21 mouse cellular contexts compared by ENCODE assay signal in the genomic region with DNA sequence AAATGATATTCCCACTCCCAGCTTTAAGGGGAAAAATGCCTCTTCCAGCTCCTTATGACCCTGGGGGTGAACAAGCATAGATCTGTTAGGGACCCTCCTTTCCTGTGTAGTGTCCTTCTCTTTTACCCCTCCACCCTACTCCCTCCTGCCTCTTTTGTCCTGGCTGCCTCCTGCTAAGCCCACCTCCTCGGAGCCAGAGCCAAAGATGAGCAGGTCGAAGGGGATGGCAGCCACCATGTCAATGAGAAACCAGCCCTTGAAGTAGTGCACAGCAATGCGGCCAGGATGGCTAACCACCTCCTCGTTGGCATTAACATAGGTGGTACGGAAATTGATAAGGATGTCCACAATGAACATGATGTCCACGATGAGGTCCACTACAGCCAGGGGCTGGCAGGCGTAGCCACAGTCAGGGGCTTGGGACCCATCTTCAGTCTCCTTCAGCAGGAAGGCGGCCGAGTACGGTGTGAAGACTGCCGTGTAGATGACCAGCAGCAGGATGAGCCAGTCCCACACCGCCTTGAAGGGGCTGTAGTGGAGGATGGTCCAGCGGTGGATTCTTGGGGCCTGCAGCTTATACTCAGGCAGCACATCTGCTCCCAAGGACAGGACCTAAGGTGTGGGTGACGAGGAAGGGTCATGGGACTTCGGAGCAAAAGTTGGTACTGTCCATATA. TPM values are rescaled to one million over a fixed set of nuclear protein-coding genes. Genes with fewer than 3 reads are reported as not detected.
DNase-seq lines count a peak whose midpoint lies in the region; ATAC-seq and TF ChIP-seq lines count a peak whose summit lies in the region.
"Had no signal": no experiment of that assay in that cellular context is flagged by ENCODE, and none has a peak within 500 bp of the region (broad histone marks: within the 10 kb centered on the region; RNA-seq: fewer than 3 reads in every experiment).

No protein-coding gene starts in this region.

- no peak for TF ChIP-seq CTCF in lung, postnatal 0 days (IDR thresholded peaks at IDR 0.05)
- no peak for TF ChIP-seq CTCF in lung, adult 2 months (IDR thresholded peaks at IDR 0.05; ENCODE audit: insufficient read depth, low read length)

- no peak for TF ChIP-seq POLR2A in lung, adult 2 months (IDR thresholded peaks at IDR 0.05; ENCODE audit: borderline replicate concordance, extremely low read depth, low read depth, low read length)

- no peak for ATAC-seq in heart, embryonic 14.5 days (ENCODE audit: insufficient number of reproducible peaks, insufficient read depth, low FRiP score, low read depth)
- 0 out of 2 replicates have a peak, but pooled peaks have one; percentile 1 for ATAC-seq in lung, postnatal 0 days
- 0 out of 2 replicates have a peak, but pooled peaks have one; percentile 0 for ATAC-seq in granulocyte monocyte progenitor cell, adult 5-6 weeks (replicated peaks; ENCODE audit: poor library complexity, severe bottlenecking)
- ATAC-seq: activated CD4-positive, CD25-positive, alpha-beta regulatory T cell, adult 4 months; forebrain, embryonic 16.5 days; midbrain, embryonic 16.5 days had no signal

- no peaks in the 10 kb centered on the region for H3K9me3 ChIP-seq in heart, embryonic 14.5 days (ENCODE audit: control insufficient read depth, low read length)
- no peaks in the 10 kb centered on the region for H3K9me3 ChIP-seq in lung, postnatal 0 days (ENCODE audit: low read length)
- H3K9me3 ChIP-seq: limb, embryonic 10.5 days; limb, embryonic 15.5 days; liver, embryonic 13.5 days had no signal

- peaks cover 55 to 78% of the 10 kb centered on the region in 2 experiments for H3K4me1 ChIP-seq in heart, embryonic 14.5 days (ENCODE audit: control insufficient read depth in 2 of 2, insufficient read depth in 2 of 2, low read length in 2 of 2)
- peaks cover 18% of the 10 kb centered on the region for H3K4me1 ChIP-seq in lung, postnatal 0 days (ENCODE audit: insufficient read depth, low read depth, low read length)
- H3K4me1 ChIP-seq in lung, adult 2 months (ENCODE audit: control insufficient read depth, insufficient read depth, low read length): peaks cover 10% of the 10 kb centered on the region

- DNase-seq in heart, postnatal 14 days: no peak
- DNase-seq in lung, postnatal 0 days (ENCODE audit: low spot score): no peak
- no peak for DNase-seq in lung, adult 2 months
- peak; percentile 18 for DNase-seq in heart, postnatal 4 days
- DNase-seq: B cell, adult 2 months; cerebellum, adult 18-20 months; kidney, adult 11 months; layer of hippocampus, adult 9-11 months; liver, embryonic 13.5 days; thymus, adult 2 months; thymus, postnatal 36 days had no signal

- no peaks in the 10 kb centered on the region for H3K27me3 ChIP-seq in heart, embryonic 14.5 days (ENCODE audit: control insufficient read depth, insufficient read depth, low read length)
- H3K27me3 ChIP-seq in lung, postnatal 0 days (replicated peaks; ENCODE audit: insufficient read depth, low read length): no peaks in the 10 kb centered on the region; the same call in 1 of the 2 replicates

- no peak overlapping the region for H3K4me3 ChIP-seq in heart, embryonic 14.5 days (ENCODE audit: control insufficient read depth in 1 of 2, insufficient read depth in 1 of 2, low read depth in 1 of 2, low read length in 2 of 2)
- H3K4me3 ChIP-seq in lung, postnatal 0 days (ENCODE audit: low read depth, low read length): no peak overlapping the region
- no peak overlapping the region for H3K4me3 ChIP-seq in lung, adult 2 months (replicated peaks; ENCODE audit: extremely low read depth, low read depth, low read length)
- H3K4me3 ChIP-seq: erythroblast, embryonic 14.5 days; limb, embryonic 15.5 days; liver, embryonic 13.5 days had no signal

- H3K27ac ChIP-seq in heart, embryonic 14.5 days (replicated peaks in 1 of 2; ENCODE audit: control insufficient read depth in 1 of 2, insufficient read depth in 1 of 2, low read depth in 2 of 2, low read length in 2 of 2): peak overlapping the region; percentile 3 to 72; a peak in 3 of 4 replicates
- no peak overlapping the region for H3K27ac ChIP-seq in lung, postnatal 0 days (ENCODE audit: low read length)
- H3K27ac ChIP-seq: hindbrain, embryonic 14.5 days; limb, embryonic 10.5 days; limb, embryonic 15.5 days; liver, embryonic 13.5 days had no signal

- WGBS in heart, embryonic 14.5 days: 81% methylated on average over 15 of the region's 15 CpGs
- WGBS in lung, postnatal 0 days: 89% methylated on average over 15 of the region's 15 CpGs
- WGBS in lung, adult 2 months: 86% methylated on average over 15 of the region's 15 CpGs

- peaks cover 76% of the 10 kb centered on the region for H3K36me3 ChIP-seq in heart, embryonic 14.5 days (ENCODE audit: control insufficient read depth, insufficient read depth, low read length)
- H3K36me3 ChIP-seq in lung, postnatal 0 days (ENCODE audit: insufficient read depth, low read length): no peaks in the 10 kb centered on the region
- H3K36me3 ChIP-seq: limb, embryonic 15.5 days; liver, embryonic 13.5 days had no signal

- H3K4me2 ChIP-seq in heart, embryonic 14.5 days (ENCODE audit: low read length): no peak overlapping the region
- H3K4me2 ChIP-seq in lung, postnatal 0 days (replicated peaks; ENCODE audit: low read depth, low read length): no peak overlapping the region
- H3K4me2 ChIP-seq: hindbrain, embryonic 14.5 days; limb, embryonic 15.5 days; liver, embryonic 13.5 days; midbrain, embryonic 11.5 days had no signal

- intact Hi-C loops in heart, postnatal 14 days (cut with DNase I): no loop called here

- H3K9ac ChIP-seq in heart, embryonic 14.5 days (ENCODE audit: low read length): 0 out of 2 replicates have a peak overlapping the region, but pooled peaks have one; percentile 11
- H3K9ac ChIP-seq in lung, postnatal 0 days (replicated peaks; ENCODE audit: low read depth): no peak overlapping the region
- H3K9ac ChIP-seq: hindbrain, embryonic 14.5 days; limb, embryonic 15.5 days; liver, embryonic 13.5 days had no signal

- TF ChIP-seq EP300 in lung, postnatal 0 days (IDR thresholded peaks at IDR 0.05): no peak

RNA-seq across cellular contexts. Expression of a gene that starts 25.1 kb away (rescaled TPM):
- 23.5 and 32.9 TPM in 2 replicates for polyA plus RNA-seq in heart, embryonic 14.5 days (2014; fragmentation: Nextera tagmentation; extraction: Ambion mirVana)
- 10 to 100 TPM; 75.5 to 85.8 TPM for total RNA-seq in heart, postnatal 14 days (2021)
- 5.0 and 5.8 TPM in 2 replicates for polyA plus RNA-seq in lung, postnatal 0 days (2015; fragmentation: Nextera tagmentation; extraction: Ambion mirVana)
- polyA plus RNA-seq in lung, adult 2 months (2012; rRNA removed): 29.5 and 37.1 TPM in 2 replicates
- total RNA-seq in granulocyte monocyte progenitor cell, adult 5-6 weeks (2014; fragmentation: Nextera tagmentation): not detected in 2 replicates
- not detected in 2 replicates for total RNA-seq in granulocyte monocyte progenitor cell, adult 5-6 weeks (2017)
- total RNA-seq in heart, postnatal 4 days (2021): 100 to 1,000 TPM; 108 to 118 TPM
- polyA plus RNA-seq: erythroblast, embryonic 14.5 days had no signal

RNA-seq across cellular contexts. Expression of a gene that starts 38.3 kb away (rescaled TPM):
- polyA plus RNA-seq in heart, embryonic 14.5 days (2014; fragmentation: Nextera tagmentation; extraction: Ambion mirVana): 27.7 and 28.2 TPM in 2 replicates
- 10 to 100 TPM; 34.5 to 35.6 TPM for total RNA-seq in heart, postnatal 14 days (2021)
- 20.3 and 26.5 TPM in 2 replicates for polyA plus RNA-seq in lung, postnatal 0 days (2015; fragmentation: Nextera tagmentation; extraction: Ambion mirVana)
- polyA plus RNA-seq in lung, adult 2 months (2012; rRNA removed): 21.0 and 28.2 TPM in 2 replicates
- 0.56 TPM in 1 of 2 replicates, not detected in the other for total RNA-seq in granulocyte monocyte progenitor cell, adult 5-6 weeks (2014; fragmentation: Nextera tagmentation)
- total RNA-seq in granulocyte monocyte progenitor cell, adult 5-6 weeks (2017): not detected in 2 replicates
- 10 to 100 TPM; 39.5 to 40.6 TPM for total RNA-seq in heart, postnatal 4 days (2021)

Comparison
In these comparisons a context has a peak if more than half of its experiments do, and no peak if none do; other contexts are left out.
1. RNA of a gene that starts 25.1 kb away (total RNA-seq): 108 to 118 TPM in heart, postnatal 4 days and 75.5 to 85.8 TPM in heart, postnatal 14 days; not detected in granulocyte monocyte progenitor cell, adult 5-6 weeks; every median in the first group is over 10 times any median in the second.
2. RNA of a gene that starts 38.3 kb away (total RNA-seq): 39.5 to 40.6 TPM in heart, postnatal 4 days and 34.5 to 35.6 TPM in heart, postnatal 14 days; 0.56 TPM in granulocyte monocyte progenitor cell, adult 5-6 weeks; every median in the first group is over 10 times any median in the second.